Mouse (Mus musculus) spleen, adult 12 weeks (tissue): ENCODE data around the gene Col2a1.

Experiments
- DNase-seq: peaks from one replicate; pipeline ENCODE4 v3.0.0; 2022; ENCODE audit warnings: low spot score

Gene Col2a1

DNA sequence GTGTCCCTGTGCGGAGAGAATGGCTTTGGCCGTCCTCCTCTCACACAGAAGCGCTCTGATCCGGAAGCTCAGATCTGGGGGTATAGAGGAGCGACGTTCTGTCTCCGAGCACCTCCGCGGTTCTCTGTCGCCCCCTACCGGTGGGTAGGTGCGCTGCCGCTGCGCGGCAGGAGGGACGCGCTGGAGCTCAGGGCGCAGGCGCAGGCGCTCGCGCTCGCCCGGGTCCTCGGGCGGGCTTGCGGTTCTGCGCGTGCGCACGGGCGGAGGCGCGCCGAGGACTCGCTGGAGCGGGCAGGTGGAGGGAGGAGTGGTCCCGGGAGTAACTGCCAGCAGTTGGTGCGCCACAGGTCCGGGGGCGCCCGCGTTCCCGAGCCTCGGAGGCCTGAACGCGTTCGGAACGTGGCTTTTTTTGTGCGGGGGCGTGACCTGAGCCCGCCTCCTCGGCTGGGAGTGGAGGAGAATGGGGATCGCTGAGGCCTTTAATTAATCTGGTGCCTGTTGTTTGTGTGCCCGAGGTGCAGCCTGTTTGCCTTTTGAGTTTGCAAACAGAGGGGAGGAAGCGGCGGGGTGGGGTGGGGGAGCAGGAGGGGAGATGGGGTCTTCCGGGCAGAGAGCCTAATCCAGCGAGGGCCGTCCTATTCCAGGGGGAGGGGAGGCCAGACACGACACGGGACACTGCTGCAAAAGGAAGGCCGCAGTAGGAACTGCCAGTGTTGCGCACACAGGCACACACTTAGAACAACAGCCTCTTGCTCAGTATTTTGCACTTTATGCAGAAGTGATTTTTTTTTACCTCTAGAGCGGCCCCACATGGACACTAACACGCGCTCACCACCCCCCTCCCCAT lies 40.3 kb downstream of the Col2a1 start, which contains the start of gene Tmem106c:
Gene Tmem106c, plus strand, starts transcription at position 212 of the 847 bp plus-strand sequence.
- DNase-seq = peak; percentile 90

- DNase-seq = no peak
Observed at GRCm38 (mm10) chr15:97963329-97963988, 41.0 kb downstream of the Col2a1 start.

DNA sequence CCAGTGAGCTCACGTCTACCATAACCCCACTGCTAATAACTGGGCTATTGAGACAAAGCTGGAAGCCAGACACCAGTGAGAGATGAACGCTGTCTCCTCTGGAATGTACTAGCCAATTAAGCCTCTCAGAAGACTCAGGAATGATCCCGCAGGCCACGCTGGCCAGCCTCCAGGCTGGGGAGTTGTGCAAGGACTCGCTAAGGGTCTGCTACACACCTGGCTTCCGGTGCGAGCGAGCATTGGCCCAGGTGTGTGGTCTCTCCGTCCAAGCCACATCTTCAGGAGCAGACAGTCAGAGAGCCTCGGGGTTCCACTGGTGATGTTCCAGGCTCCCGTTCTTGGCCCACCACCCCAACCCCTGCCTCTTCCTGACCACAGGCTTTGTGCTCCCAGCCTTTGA lies 48.1 kb downstream of the Col2a1 start:
- no peak for DNase-seq

GRCm38 (mm10) chr15:97955742-97956141 lies 48.8 kb downstream of the Col2a1 start:
- DNase-seq = no peak

GRCm38 (mm10) chr15:97955286-97955685 lies 49.2 kb downstream of the Col2a1 start:
- no peak for DNase-seq

DNA sequence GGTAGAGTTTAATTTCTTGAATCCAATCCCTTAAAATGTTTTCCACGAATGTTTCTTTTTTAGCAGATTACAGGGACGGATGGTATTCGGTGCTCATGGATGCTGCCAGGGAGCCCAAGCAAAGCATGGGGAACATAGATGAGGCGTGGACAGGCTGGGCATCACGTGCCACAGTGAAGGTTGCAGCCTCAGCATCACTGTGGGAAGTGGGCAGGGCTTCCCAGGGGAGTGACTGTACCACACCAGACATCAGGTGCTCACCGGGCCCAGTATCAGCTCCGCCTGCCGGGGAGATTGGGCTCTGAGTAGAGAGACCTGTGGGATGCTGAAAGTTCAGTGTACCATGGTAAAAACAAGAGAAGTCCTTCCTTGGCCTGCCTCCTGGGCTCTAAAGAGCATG lies 49.8 kb downstream of the Col2a1 start:
- no peak for DNase-seq

DNA sequence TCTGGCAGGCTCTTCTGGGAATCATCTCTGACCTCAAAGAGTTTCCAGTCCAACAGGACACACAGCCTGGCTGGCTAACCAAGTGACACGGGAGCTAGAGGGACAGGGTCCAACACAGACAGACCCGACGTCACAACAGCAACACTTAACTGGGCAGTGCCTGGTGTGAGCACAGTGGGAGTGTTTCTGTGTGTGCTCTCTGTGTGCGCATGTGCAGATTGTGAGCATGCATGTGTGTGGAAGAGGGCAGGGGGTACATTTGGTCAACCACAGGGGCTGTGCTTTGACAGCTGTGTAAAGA lies 51.7 kb downstream of the Col2a1 start:
- no peak for DNase-seq

GRCm38 (mm10) chr15:97952137-97952888 lies 52.2 kb downstream of the Col2a1 start:
- peak; percentile 37 for DNase-seq

- no peak for DNase-seq
Observed at GRCm38 (mm10) chr15:97950240-97950639, 54.3 kb downstream of the Col2a1 start.

DNA sequence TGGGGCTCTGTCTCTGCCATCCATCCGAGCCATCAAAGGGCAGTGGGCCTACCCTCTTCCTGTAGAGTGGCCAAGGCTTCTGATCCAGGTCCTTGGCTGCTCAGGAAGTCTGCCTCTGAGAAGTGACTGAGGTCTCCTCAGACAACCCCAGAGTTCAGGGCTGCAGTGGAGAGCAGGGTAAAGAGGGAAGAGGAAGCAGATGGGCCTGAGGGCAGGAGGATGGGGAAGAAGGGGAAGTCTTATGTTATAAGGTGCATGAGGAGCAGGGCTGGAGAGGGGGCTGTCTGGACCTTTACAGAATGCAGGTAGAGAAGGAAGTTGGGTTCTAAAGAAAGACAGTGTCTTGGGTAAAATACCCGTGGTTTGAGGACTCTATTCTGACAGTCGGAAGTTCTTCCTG lies 54.8 kb downstream of the Col2a1 start:
- DNase-seq = no peak

GRCm38 (mm10) chr15:97948720-97949119 lies 55.8 kb downstream of the Col2a1 start:
- no peak for DNase-seq

GRCm38 (mm10) chr15:97945656-97946315 lies 58.7 kb downstream of the Col2a1 start:
- DNase-seq = no peak

- DNase-seq = no peak
Observed at GRCm38 (mm10) chr15:97944919-97945574, 59.4 kb downstream of the Col2a1 start.

- no peak for DNase-seq
Observed at GRCm38 (mm10) chr15:97943356-97943755, 61.1 kb downstream of the Col2a1 start.

- DNase-seq = no peak
Observed at GRCm38 (mm10) chr15:97942538-97942937, 62.0 kb downstream of the Col2a1 start.

DNA sequence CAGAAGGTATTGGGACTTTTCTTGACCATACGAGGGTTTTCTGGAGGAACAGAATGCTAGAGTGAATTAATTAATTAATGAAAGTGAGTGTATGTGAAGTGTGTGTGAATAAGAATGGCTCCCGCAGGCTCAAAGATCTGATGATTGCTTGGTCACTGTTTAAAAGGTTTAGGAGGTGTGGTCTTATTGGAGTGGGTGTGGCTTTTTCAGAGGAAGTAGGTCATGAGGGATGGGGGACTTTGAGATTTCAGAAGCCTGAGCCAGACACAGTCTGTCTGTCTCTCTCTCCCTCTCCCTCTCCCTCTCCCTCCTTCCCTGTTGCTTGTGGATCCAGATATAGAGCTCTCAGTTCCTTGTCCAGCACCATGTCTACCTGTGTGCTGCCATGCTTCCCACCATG lies 63.2 kb downstream of the Col2a1 start:
- no peak for DNase-seq

GRCm38 (mm10) chr15:97940088-97940487 lies 64.4 kb downstream of the Col2a1 start:
- DNase-seq = no peak

- DNase-seq = no peak
Observed at GRCm38 (mm10) chr15:97938580-97938979, 65.9 kb downstream of the Col2a1 start.

GRCm38 (mm10) chr15:97932441-97932840 lies 72.1 kb downstream of the Col2a1 start:
- no peak for DNase-seq

GRCm38 (mm10) chr15:97929259-97929824 lies 75.2 kb downstream of the Col2a1 start:
- no peak for DNase-seq

DNA sequence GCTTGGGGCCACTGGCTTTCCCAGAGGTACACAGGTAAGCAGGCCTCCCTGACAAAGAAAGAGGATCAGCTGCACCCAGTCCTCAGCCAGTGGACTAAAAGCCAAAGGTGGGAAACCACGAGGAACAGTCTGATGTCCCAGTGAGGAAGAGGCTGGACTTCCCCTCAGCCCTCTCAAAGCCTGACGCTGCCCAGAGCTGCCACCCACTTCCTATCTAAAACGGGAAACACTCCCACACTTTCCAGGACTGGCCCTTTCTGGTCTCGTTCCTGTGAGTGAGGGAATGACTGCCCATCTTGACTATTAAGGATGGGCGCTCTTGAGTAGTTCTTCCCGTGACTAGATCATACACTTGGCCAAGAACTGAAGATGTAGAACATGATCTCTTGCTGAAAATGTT lies 76.7 kb downstream of the Col2a1 start:
- no peak for DNase-seq
